Mouse (Mus musculus) kidney, postnatal 36 days (tissue): ENCODE data around the gene Agbl3.

Experiments
- DNase-seq, 2 experiments: peaks; one replicate each; pipeline ENCODE4 v3.0.0; 2021 to 2022; ENCODE audit warnings: mixed read lengths in 2 of 2

Agbl3 gene

GRCm38 (mm10) chr6:34907696-34908260, 127.5 kb downstream of the Agbl3 start:
- DNase-seq, result peak; percentile 53 to 60
